Mouse (Mus musculus) forebrain, postnatal 0 days (tissue): ENCODE measurements around the gene Gm11146. TPM values are rescaled to one million over a fixed set of nuclear protein-coding genes. Genes with fewer than 3 reads are reported as not detected.

Experiments
- ATAC-seq: fragments of 200-750 bp; cut with Nextera tagmentation; 2 replicates; pipeline ENCODE4 v1.8.0; 2017; ENCODE audit warnings: mild to moderate bottlenecking, moderate library complexity
- DNase-seq: peaks from one replicate; pipeline ENCODE4 v3.0.0-alpha.2; 2015
- H3K27ac ChIP-seq: fragments of 300-500 bp; sonication (generic); 2 replicates; pipeline ENCODE4 v1.5.1; 2014; ENCODE audit warnings: low read depth, mild to moderate bottlenecking, antibody characterized with exemption, low read length, moderate library complexity, mixed read lengths
- H3K27me3 ChIP-seq: fragments of 300-500 bp; sonication (generic); 2 replicates; pipeline ENCODE4 v1.6.1; 2014; ENCODE audit warnings: mild to moderate bottlenecking, low read length, mixed read lengths; ENCODE audit not compliant: insufficient read depth
- H3K36me3 ChIP-seq: fragments of 300-500 bp; sonication (generic); 2 replicates; pipeline ENCODE4 v1.6.1; 2014; ENCODE audit warnings: mild to moderate bottlenecking, moderate library complexity; ENCODE audit not compliant: insufficient read depth
- H3K4me1 ChIP-seq: fragments of 300-500 bp; sonication (generic); 2 replicates; pipeline ENCODE4 v1.6.1; 2014; ENCODE audit warnings: antibody characterized with exemption; ENCODE audit not compliant: insufficient read depth
- H3K4me2 ChIP-seq: fragments of 300-500 bp; sonication (generic); 2 replicates; pipeline ENCODE4 v1.6.1; 2014; ENCODE audit warnings: low read depth, mild to moderate bottlenecking, moderate library complexity
- H3K4me3 ChIP-seq: fragments of 300-500 bp; sonication (generic); 2 replicates; pipeline ENCODE4 v1.5.1; 2014; ENCODE audit warnings: low read depth, low read length, mixed read lengths
- H3K9ac ChIP-seq: fragments of 300-500 bp; sonication (generic); 2 replicates; pipeline ENCODE4 v1.6.1; 2014; ENCODE audit warnings: mild to moderate bottlenecking
- H3K9me3 ChIP-seq: fragments of 300-500 bp; sonication (generic); 2 replicates; pipeline ENCODE4 v1.6.1; 2016; ENCODE audit warnings: low read length
- CTCF ChIP-seq: sonication (generic); IDR thresholded peaks from 2 replicates; pipeline ENCODE4 v1.5.1; 2016; ENCODE audit warnings: antibody characterized with exemption, control low read depth, low read depth
- WGBS: fragments of 180-500 bp; shearing (Covaris S2); extraction: QIAGEN DNeasy Blood & Tissue Kit; methylation state at CpG from one replicate; pipeline ENCODE4 v1.1.7; 2014; 5-methylcytosine and 5-hydroxymethylcytosine counted together
- microRNA counts: library from miRNA; unstranded; fragments of <30 nt; microRNA quantifications from one replicate; lab custom pipeline; 2015
- microRNA-seq, 2 experiments: library from miRNA; unstranded; fragments of <30 nt; microRNA quantifications; one replicate each; pipeline ENCODE4; 2016
- polyA plus RNA-seq: library from polyadenylated mRNA; unstranded; fragments of >200 nt; fragmentation: Nextera tagmentation; extraction: Ambion mirVana; gene quantifications from 2 replicates; pipeline ENCODE4 v1.2.1, GENCODE M21; 2015
- total RNA-seq: library from RNA; depleted of rRNA; stranded (reverse); fragments of >200 nt; gene quantifications from 2 replicates; pipeline ENCODE4 v1.2.3, GENCODE M21; 2014

The Gm11146 gene
- total and polyA plus RNA-seq, 2 experiments from 2014 or later, result not detected

GRCm38 (mm10) chr16:77562852-77563251 is 39.0 kb downstream of the Gm11146 start:
- H3K9ac ChIP-seq, result no peak overlapping the region
- no peak for TF ChIP-seq CTCF
- H3K27ac ChIP-seq, result no peak overlapping the region
- H3K36me3 ChIP-seq, result no peaks in the 10 kb centered on the region
- no peaks in the 10 kb centered on the region for H3K9me3 ChIP-seq
- DNase-seq (no peak), ATAC-seq (no peak)
- H3K27me3 ChIP-seq, result no peaks in the 10 kb centered on the region
- 92% methylated on average over 3 of the region's 3 CpGs for WGBS
- no peak overlapping the region for H3K4me2 ChIP-seq
- no peaks in the 10 kb centered on the region for H3K4me1 ChIP-seq
- H3K4me3 ChIP-seq, result no peak overlapping the region

DNA sequence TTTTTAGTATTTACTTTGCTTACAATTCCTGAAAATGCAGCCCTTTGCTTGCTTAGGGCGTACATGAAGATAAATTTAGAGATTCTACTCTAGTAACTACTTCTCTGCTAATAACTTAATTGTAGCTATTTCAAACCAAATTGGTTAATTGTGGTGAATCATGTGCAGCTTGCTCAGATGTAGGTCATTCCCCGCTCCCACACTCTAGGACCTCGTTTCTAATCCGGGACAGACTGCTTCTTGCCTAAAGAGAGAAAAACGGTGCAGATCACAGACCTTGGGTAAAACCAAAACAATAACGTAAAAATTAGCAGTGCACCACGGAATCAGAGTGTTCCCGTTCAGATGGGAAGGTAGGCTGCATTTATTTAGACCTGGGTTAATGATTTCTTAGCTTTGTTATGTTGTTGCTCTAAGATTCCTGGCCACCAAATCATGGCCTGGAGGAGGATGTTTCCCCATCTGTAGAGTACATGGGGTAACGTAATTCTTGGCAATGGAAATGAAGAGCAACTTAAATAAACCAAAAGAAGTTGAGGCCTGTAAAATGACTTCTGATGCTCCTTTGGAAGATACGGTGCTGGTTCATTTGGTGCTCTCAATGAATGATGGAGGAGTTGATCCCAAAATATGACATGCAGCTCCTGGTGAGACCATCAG is 45.3 kb downstream of the Gm11146 start:
- Histone ChIP-seq H3K4me2 (no peak overlapping the region), H3K4me1 (no peaks in the 10 kb centered on the region), H3K36me3 (no peaks in the 10 kb centered on the region), H3K9me3 (no peaks in the 10 kb centered on the region), H3K27me3 (no peaks in the 10 kb centered on the region), H3K9ac (no peak overlapping the region), H3K27ac (no peak overlapping the region), H3K4me3 (no peak overlapping the region)
- WGBS, result 73% methylated on average over 10 of the region's 10 CpGs
- DNase-seq, result no peak
- no peak for TF ChIP-seq CTCF
- no peak for ATAC-seq

DNA sequence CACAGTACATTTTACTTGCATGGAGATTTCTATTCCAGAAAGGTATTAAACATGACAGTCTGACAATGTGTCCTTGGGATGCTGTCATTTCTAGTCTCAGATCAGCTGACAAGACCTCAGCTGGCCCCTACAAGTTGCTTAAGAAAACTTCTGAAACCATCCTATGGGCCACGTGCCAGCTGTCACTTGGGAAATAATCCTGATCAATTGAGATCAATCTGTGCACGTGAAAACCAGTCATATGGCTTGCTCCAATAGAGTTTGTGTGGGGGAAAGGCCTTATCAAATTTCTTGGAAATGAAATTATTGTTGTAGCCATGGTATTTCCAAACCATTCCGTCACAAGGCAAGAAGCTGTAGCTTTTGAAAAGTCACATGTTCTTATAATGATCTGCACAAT is 50.8 kb downstream of the Gm11146 start:
- ATAC-seq, result no peak
- Histone ChIP-seq H3K4me2 (no peak overlapping the region), H3K4me1 (no peaks in the 10 kb centered on the region), H3K4me3 (no peak overlapping the region), H3K27me3 (no peaks in the 10 kb centered on the region), H3K9ac (no peak overlapping the region), H3K9me3 (no peaks in the 10 kb centered on the region), H3K36me3 (no peaks in the 10 kb centered on the region; the same call in none of the 2 replicates), H3K27ac (no peak overlapping the region)
- 66% methylated on average over 3 of the region's 3 CpGs for WGBS
- TF ChIP-seq CTCF, result no peak
- no peak for DNase-seq

MicroRNA genes within 50 kb of the gene (microRNA counts, 519-probe panel; counts per million panel counts)
- microRNA mmu-miR-125b-5p (lab: Ali Mortazavi, UCI), result 10,722 counts per million, percentile 100 among the panel's probes with 10 or more counts
- microRNA mmu-miR-99a (lab: Ali Mortazavi, UCI), result 7,756 counts per million, percentile 96 among the panel's probes with 10 or more counts

Small RNA genes within 50 kb of the gene (microRNA-seq; reads per million reads assigned to microRNA genes)
- gene Mir125b-2, result 2,548 to 3,079 reads per million in 2 experiments
- gene Mir99a, result 236,367 to 270,152 reads per million in 2 experiments
- gene Mirlet7c-1, result 523 to 750 reads per million in 2 experiments
